9 mouse cellular contexts compared by ENCODE assay signal in genomic region chr14:102902906-102903305, GRCm38 (mm10).
A peak's percentile ranks its signal among the peaks of the same experiment; 100 is the strongest.
DNase-seq lines count a peak whose midpoint lies in the region; ATAC-seq lines count a peak whose summit lies in the region.
"Had no signal": no experiment of that assay in that cellular context is flagged by ENCODE, and none has a peak within 500 bp of the region (broad histone marks: within the 10 kb centered on the region; RNA-seq: fewer than 3 reads in every experiment).

No protein-coding gene starts in this region.

- no peak overlapping the region for H3K4me2 ChIP-seq in hindbrain, embryonic 16.5 days (ENCODE audit: low read length)
- H3K4me2 ChIP-seq in stomach, embryonic 15.5 days: peak overlapping the region; percentile 13; the same call in 1 of the 2 replicates

- peak; percentile 94 for ATAC-seq in hindbrain, embryonic 16.5 days
- peak; percentile 50; the same call in 1 of the 2 replicates for ATAC-seq in stomach, embryonic 15.5 days (ENCODE audit: insufficient read depth, low FRiP score, low read depth)

- H3K9ac ChIP-seq in hindbrain, embryonic 16.5 days (ENCODE audit: low read depth, low read length): no peak overlapping the region
- H3K9ac ChIP-seq in stomach, embryonic 15.5 days: no peak overlapping the region

- no peaks in the 10 kb centered on the region for H3K9me3 ChIP-seq in hindbrain, embryonic 16.5 days (ENCODE audit: control insufficient read depth, low read length)
- no peaks in the 10 kb centered on the region for H3K9me3 ChIP-seq in stomach, embryonic 15.5 days

- H3K27ac ChIP-seq in hindbrain, embryonic 16.5 days (ENCODE audit: low read depth, low read length): 0 out of 2 replicates have a peak overlapping the region, but pooled peaks have one; percentile 52
- peak overlapping the region; percentile 46 for H3K27ac ChIP-seq in macrophage
- peak overlapping the region; percentile 59; the same call in 1 of the 2 replicates for H3K27ac ChIP-seq in stomach, embryonic 15.5 days

- H3K4me1 ChIP-seq in hindbrain, embryonic 16.5 days (ENCODE audit: control insufficient read depth, insufficient read depth, low read depth, low read length): no peaks in the 10 kb centered on the region
- no peaks in the 10 kb centered on the region for H3K4me1 ChIP-seq in stomach, embryonic 15.5 days

- no peak overlapping the region for H3K4me3 ChIP-seq in hindbrain, embryonic 16.5 days (ENCODE audit: low read length)
- H3K4me3 ChIP-seq in macrophage (ENCODE audit: inconsistent target): no peak overlapping the region
- no peak overlapping the region for H3K4me3 ChIP-seq in stomach, embryonic 15.5 days (replicated peaks)

- H3K36me3 ChIP-seq in hindbrain, embryonic 16.5 days (ENCODE audit: control insufficient read depth, insufficient read depth, low read length): no peaks in the 10 kb centered on the region
- H3K36me3 ChIP-seq in macrophage (ENCODE audit: inconsistent target): no peaks in the 10 kb centered on the region
- H3K36me3 ChIP-seq in stomach, embryonic 15.5 days: no peaks in the 10 kb centered on the region
- H3K36me3 ChIP-seq: G1E had no signal

- intact Hi-C loops in gastrocnemius, postnatal 14 days (cut with DNase I; ENCODE audit: low total_unique reads): no loop called here

- WGBS in hindbrain, embryonic 16.5 days: 46% methylated on average over 12 of the region's 12 CpGs
- 25% methylated on average over 12 of the region's 12 CpGs for WGBS in macrophage (ENCODE audit: missing documents)
- 42% methylated on average over 12 of the region's 12 CpGs for WGBS in stomach, embryonic 15.5 days

- no peaks in the 10 kb centered on the region for H3K79me2 ChIP-seq in macrophage (ENCODE audit: inconsistent target)

- H3K27me3 ChIP-seq in hindbrain, embryonic 16.5 days (replicated peaks; ENCODE audit: control insufficient read depth, insufficient read depth, low read length): no peaks in the 10 kb centered on the region
- H3K27me3 ChIP-seq in stomach, embryonic 15.5 days (replicated peaks): no peaks in the 10 kb centered on the region

- peak; percentile 87 for DNase-seq in layer of hippocampus, adult 11-12 months (ENCODE audit: low spot score)
- no peak for DNase-seq in layer of hippocampus, adult 9-10 months (ENCODE audit: low spot score)
- peak; percentile 94 for DNase-seq in cerebellum, adult 9-11 months
- peak; percentile 81 for DNase-seq in gastrocnemius, postnatal 14 days
- no peak for DNase-seq in spleen, adult 18-20 months

Comparison
In these comparisons a context has a peak if more than half of its experiments do, and no peak if none do; other contexts are left out.
1. DNase-seq: peak in layer of hippocampus, adult 11-12 months (single experiment), cerebellum, adult 9-11 months (single experiment) and gastrocnemius, postnatal 14 days (single experiment); none in layer of hippocampus, adult 9-10 months (single experiment) and spleen, adult 18-20 months (0 of 2).
2. Peak in every context shown above with its lines, with median percentiles within 50 percentile points of each other: H3K27ac ChIP-seq.